Mouse (Mus musculus) central nervous system, embryonic 14 days (tissue): Measurements from ENCODE around the gene Ranbp1. TPM values are rescaled to one million over a fixed set of nuclear protein-coding genes. Genes with fewer than 3 reads are reported as not detected.

Source experiments
- polyA plus RNA-seq: library from polyadenylated mRNA; depleted of rRNA; stranded (reverse); fragments of >200 nt; gene quantifications from 2 replicates; pipeline ENCODE4 v1.2.3, GENCODE M21; 2012; rRNA removed

Gene Ranbp1
- 244 and 269 TPM in 2 replicates for polyA plus RNA-seq

GRCm38 (mm10) chr16:18248433-18249363, at the start of gene Ranbp1, which contains the start of gene Trmt2a:
Gene Ranbp1, minus strand, starts transcription at chr16:18248732.
Gene Trmt2a, plus strand, starts transcription at chr16:18248679.

GRCm38 (mm10) chr16:18289067-18289588, 40.6 kb upstream of the Ranbp1 start, which contains the start of gene Dgcr8:
Gene Dgcr8, minus strand, starts transcription at chr16:18289246.

GRCm38 (mm10) chr16:18258221-18258620, 9.7 kb upstream of the Ranbp1 start, which contains the start of gene Gm49776:
Gene Gm49776, minus strand, starts transcription at chr16:18258321.

GRCm38 (mm10) chr16:18234671-18235388, 13.7 kb downstream of the Ranbp1 start, which contains the start of gene Zdhhc8:
Gene Zdhhc8, minus strand, starts transcription at chr16:18235136.

GRCm38 (mm10) chr16:18217579-18217978, 31.0 kb downstream of the Ranbp1 start, which contains the start of gene Ccdc188:
Gene Ccdc188, plus strand, starts transcription at chr16:18217879.

Other genes starting within 250 kb of the Ranbp1 start
- 111 and 118 TPM in 2 replicates for gene Dgcr6, start 195.9 kb downstream of the Ranbp1 start, polyA plus RNA-seq
- 10.0 and 12.3 TPM in 2 replicates for gene Prodh, start 158.5 kb downstream of the Ranbp1 start, polyA plus RNA-seq
- 31.5 and 34.6 TPM in 2 replicates for gene Rtn4r, start 121.1 kb downstream of the Ranbp1 start, polyA plus RNA-seq
- 0.09 TPM in 1 of 2 replicates, not detected in the other for gene Ccdc188, start 30.9 kb downstream of the Ranbp1 start, polyA plus RNA-seq
- gene Zdhhc8, start 13.6 kb downstream of the Ranbp1 start, polyA plus RNA-seq: 51.3 and 56.7 TPM in 2 replicates
- 122 and 124 TPM in 2 replicates for gene Trmt2a, start 53 bp downstream of the Ranbp1 start, polyA plus RNA-seq
- gene Gm49776, start 9.6 kb upstream of the Ranbp1 start, polyA plus RNA-seq: 0.32 and 0.84 TPM in 2 replicates
- gene Dgcr8, start 40.5 kb upstream of the Ranbp1 start, polyA plus RNA-seq: 81.7 and 91.3 TPM in 2 replicates
- 57.0 and 57.6 TPM in 2 replicates for gene Tango2, start 99.4 kb upstream of the Ranbp1 start, polyA plus RNA-seq
- 137 and 154 TPM in 2 replicates for gene Arvcf, start 99.5 kb upstream of the Ranbp1 start, polyA plus RNA-seq
- gene Txnrd2, start 177.7 kb upstream of the Ranbp1 start, polyA plus RNA-seq: 19.2 and 20.1 TPM in 2 replicates
- 57.9 and 65.8 TPM in 2 replicates for gene Comt, start 178.1 kb upstream of the Ranbp1 start, polyA plus RNA-seq
- gene Gnb1l, start 250.0 kb upstream of the Ranbp1 start, polyA plus RNA-seq: 12.7 and 15.1 TPM in 2 replicates